Mouse (Mus musculus): ENCODE measurements around the gene Zfr. TPM values are rescaled to one million over a fixed set of nuclear protein-coding genes. Genes with fewer than 3 reads are reported as not detected.

Gene Zfr
- polyA plus RNA-seq, 1 experiment from 2014 or later = 114 TPM

DNA sequence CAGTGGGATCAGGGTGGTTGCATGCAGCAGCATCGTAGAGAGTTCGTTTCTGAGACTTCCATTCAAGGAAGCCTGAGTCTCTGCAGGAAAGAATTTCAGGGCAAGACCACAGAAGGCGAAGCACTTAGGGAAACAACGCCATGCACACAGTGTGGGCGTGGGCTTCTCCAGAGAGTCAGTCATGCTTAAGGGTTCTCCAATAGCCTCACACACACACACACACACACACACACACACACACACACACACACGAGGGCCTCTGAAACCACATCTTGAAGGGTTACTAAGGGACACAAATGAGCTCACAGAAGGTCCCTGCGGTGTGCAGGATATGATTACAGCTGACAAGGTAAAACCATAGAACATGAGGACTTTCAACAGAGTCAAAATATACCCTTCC lies 27.5 kb upstream of the Zfr start:
- Histone ChIP-seq H3K4me3 (replicated peaks) (no peak overlapping the region), H3K4me2 (replicated peaks) (no peak overlapping the region), H3K9me3 (replicated peaks) (no peaks in the 10 kb centered on the region), H3K9ac (no peak overlapping the region), H3K27ac (replicated peaks) (no peak overlapping the region), H3K36me3 (no peaks in the 10 kb centered on the region), H3K27me3 (no peaks in the 10 kb centered on the region), H3K4me1 (no peaks in the 10 kb centered on the region)
- 0 out of 2 replicates have a peak, but pooled peaks have one; percentile 43 for ATAC-seq (ENCODE audit: insufficient number of reproducible peaks, low FRiP score, low TSS enrichment, low read depth)
- WGBS = 57% methylated on average over 7 of the region's 7 CpGs

- Histone ChIP-seq H3K9me3 (replicated peaks) (no peaks in the 10 kb centered on the region), H3K36me3 (no peaks in the 10 kb centered on the region), H3K4me2 (replicated peaks) (no peak overlapping the region), H3K9ac (no peak overlapping the region), H3K27ac (replicated peaks) (no peak overlapping the region), H3K4me1 (no peaks in the 10 kb centered on the region), H3K4me3 (replicated peaks) (no peak overlapping the region), H3K27me3 (no peaks in the 10 kb centered on the region)
- ATAC-seq (ENCODE audit: insufficient number of reproducible peaks, low FRiP score, low TSS enrichment, low read depth) = no peak
- 92% methylated on average over 9 of the region's 9 CpGs for WGBS
These were observed 26.5 kb upstream of the Zfr start for GRCm38 (mm10) chr15:12090981-12091669.

- Histone ChIP-seq H3K27me3 (no peaks in the 10 kb centered on the region), H3K9ac (no peak overlapping the region), H3K4me3 (replicated peaks) (no peak overlapping the region), H3K27ac (replicated peaks) (no peak overlapping the region), H3K4me1 (no peaks in the 10 kb centered on the region), H3K9me3 (replicated peaks) (no peaks in the 10 kb centered on the region), H3K4me2 (replicated peaks) (no peak overlapping the region), H3K36me3 (no peaks in the 10 kb centered on the region)
- 62% methylated on average over 10 of the region's 10 CpGs for WGBS
- ATAC-seq (ENCODE audit: insufficient number of reproducible peaks, low FRiP score, low TSS enrichment, low read depth) = no peak
These were observed 25.7 kb upstream of the Zfr start for GRCm38 (mm10) chr15:12091781-12092458.

- no peak overlapping the region for H3K9ac ChIP-seq
- H3K27ac ChIP-seq (replicated peaks) = no peak overlapping the region
- WGBS = 67% methylated on average over 25 of the region's 25 CpGs
- no peaks in the 10 kb centered on the region for H3K36me3 ChIP-seq
- ATAC-seq (ENCODE audit: insufficient number of reproducible peaks, low FRiP score, low TSS enrichment, low read depth) = no peak
- no peaks in the 10 kb centered on the region for H3K4me1 ChIP-seq
- no peak overlapping the region for H3K4me2 ChIP-seq (replicated peaks)
- peaks cover 2% of the 10 kb centered on the region; the same call in 1 of the 2 replicates for H3K9me3 ChIP-seq (replicated peaks)
- H3K27me3 ChIP-seq = no peaks in the 10 kb centered on the region
- H3K4me3 ChIP-seq (replicated peaks) = no peak overlapping the region
These were observed 24.3 kb upstream of the Zfr start for GRCm38 (mm10) chr15:12093026-12093960.

GRCm38 (mm10) chr15:12093961-12094566 lies 23.6 kb upstream of the Zfr start:
- H3K27me3 ChIP-seq = no peaks in the 10 kb centered on the region
- no peak for ATAC-seq (ENCODE audit: insufficient number of reproducible peaks, low FRiP score, low TSS enrichment, low read depth)
- H3K4me2 ChIP-seq (replicated peaks) = no peak overlapping the region
- peaks cover 2% of the 10 kb centered on the region; the same call in 1 of the 2 replicates for H3K9me3 ChIP-seq (replicated peaks)
- no peak overlapping the region for H3K9ac ChIP-seq
- no peak overlapping the region for H3K27ac ChIP-seq (replicated peaks)
- no peaks in the 10 kb centered on the region for H3K36me3 ChIP-seq
- WGBS = 93% methylated on average over 4 of the region's 4 CpGs
- H3K4me3 ChIP-seq (replicated peaks) = no peak overlapping the region
- no peaks in the 10 kb centered on the region for H3K4me1 ChIP-seq

DNA sequence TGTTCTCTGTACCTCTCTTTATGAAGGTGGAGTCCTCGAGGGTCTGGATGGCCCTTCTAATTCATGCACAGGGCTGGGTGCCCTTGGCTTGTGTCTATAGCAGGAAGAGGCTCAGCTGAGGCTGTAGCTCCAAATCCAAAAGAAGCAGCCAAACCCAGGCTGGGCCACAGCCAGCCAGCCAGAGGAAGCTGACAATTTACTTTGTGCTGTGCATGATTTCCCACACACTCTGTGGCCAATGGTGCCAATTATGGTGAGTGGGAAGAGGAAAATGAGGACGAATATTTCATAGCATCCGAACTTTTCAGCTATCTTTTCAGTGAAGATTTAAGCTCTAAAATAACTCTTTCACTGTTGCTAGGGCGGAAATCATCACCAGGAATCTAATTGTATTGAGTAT lies 21.2 kb upstream of the Zfr start:
- Histone ChIP-seq H3K4me3 (replicated peaks) (no peak overlapping the region), H3K9me3 (replicated peaks) (peaks cover 2% of the 10 kb centered on the region; the same call in 1 of the 2 replicates), H3K36me3 (no peaks in the 10 kb centered on the region), H3K4me2 (replicated peaks) (no peak overlapping the region), H3K27ac (replicated peaks) (no peak overlapping the region), H3K9ac (no peak overlapping the region), H3K4me1 (no peaks in the 10 kb centered on the region), H3K27me3 (no peaks in the 10 kb centered on the region)
- ATAC-seq (ENCODE audit: insufficient number of reproducible peaks, low FRiP score, low TSS enrichment, low read depth) = no peak
- 67% methylated on average over 4 of the region's 4 CpGs for WGBS

GRCm38 (mm10) chr15:12097344-12097743 lies 20.3 kb upstream of the Zfr start:
- H3K36me3 ChIP-seq = no peaks in the 10 kb centered on the region
- 94% methylated on average over 5 of the region's 5 CpGs for WGBS

DNA sequence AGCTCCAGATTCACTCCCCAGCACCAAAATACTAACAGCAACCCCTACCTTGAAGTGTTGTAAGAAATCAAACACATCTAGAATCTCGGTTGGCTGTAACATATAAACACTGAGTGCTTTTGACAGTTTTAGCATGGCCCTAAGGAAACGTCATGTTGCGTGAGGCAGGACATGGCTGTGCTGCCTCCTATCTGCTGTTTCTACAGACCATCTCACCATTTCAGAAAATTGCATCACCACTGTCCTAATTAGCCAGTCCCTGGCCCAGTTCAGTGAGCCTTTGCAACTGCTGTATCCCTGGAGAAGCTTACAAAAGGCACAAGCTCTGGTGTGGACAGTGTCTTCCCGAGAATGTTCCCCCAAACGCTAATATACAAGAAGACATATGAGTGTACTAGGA lies 16.7 kb upstream of the Zfr start:
- Histone ChIP-seq H3K36me3 (no peaks in the 10 kb centered on the region), H3K9ac (no peak overlapping the region), H3K4me3 (replicated peaks) (no peak overlapping the region), H3K27ac (replicated peaks) (no peak overlapping the region), H3K4me1 (no peaks in the 10 kb centered on the region), H3K27me3 (no peaks in the 10 kb centered on the region), H3K9me3 (replicated peaks) (peaks cover 2% of the 10 kb centered on the region; the same call in 1 of the 2 replicates), H3K4me2 (replicated peaks) (no peak overlapping the region)
- WGBS = 65% methylated on average over 5 of the region's 5 CpGs
- no peak for ATAC-seq (ENCODE audit: insufficient number of reproducible peaks, low FRiP score, low TSS enrichment, low read depth)

More at GRCm38 (mm10) chr15:12097344-12097743, 20.3 kb upstream of the Zfr start:
- no peaks in the 10 kb centered on the region for H3K27me3 ChIP-seq
- no peak overlapping the region for H3K4me3 ChIP-seq (replicated peaks)
- no peak overlapping the region for H3K27ac ChIP-seq (replicated peaks)
- no peak overlapping the region for H3K4me2 ChIP-seq (replicated peaks)
- ATAC-seq (ENCODE audit: insufficient number of reproducible peaks, low FRiP score, low TSS enrichment, low read depth) = no peak
- no peaks in the 10 kb centered on the region for H3K4me1 ChIP-seq
- H3K9ac ChIP-seq = no peak overlapping the region
- H3K9me3 ChIP-seq (replicated peaks) = peaks cover 2% of the 10 kb centered on the region; the same call in 1 of the 2 replicates

- Histone ChIP-seq H3K36me3 (no peaks in the 10 kb centered on the region), H3K4me2 (replicated peaks) (no peak overlapping the region), H3K4me3 (replicated peaks) (no peak overlapping the region), H3K4me1 (no peaks in the 10 kb centered on the region), H3K9me3 (replicated peaks) (no peaks in the 10 kb centered on the region), H3K27ac (replicated peaks) (no peak overlapping the region), H3K9ac (no peak overlapping the region), H3K27me3 (no peaks in the 10 kb centered on the region)
- 48% methylated on average over 3 of the region's 3 CpGs for WGBS
- no peak for ATAC-seq (ENCODE audit: insufficient number of reproducible peaks, low FRiP score, low TSS enrichment, low read depth)
These were observed 13.9 kb upstream of the Zfr start for GRCm38 (mm10) chr15:12103763-12104162.

DNA sequence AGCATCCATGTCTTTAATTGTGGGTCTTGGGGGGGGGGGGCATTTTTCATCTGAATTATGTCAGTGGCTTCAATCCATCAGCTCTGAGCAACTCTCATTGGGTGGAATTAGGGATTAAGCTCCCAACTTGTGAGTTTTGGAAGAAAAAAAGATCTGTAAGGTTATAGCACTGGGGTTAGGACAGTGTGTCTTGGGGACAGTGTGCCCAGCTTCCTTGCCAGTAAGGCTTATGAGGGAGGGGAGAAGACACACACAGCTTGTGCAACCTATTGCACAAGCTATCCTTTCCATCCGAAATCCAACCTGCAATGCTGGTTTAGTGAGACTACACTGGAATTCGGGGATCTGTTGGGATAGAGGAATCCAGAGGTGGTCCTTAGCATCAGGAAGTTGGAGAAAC lies 12.8 kb upstream of the Zfr start:
- 70% methylated on average over 2 of the region's 2 CpGs for whole genome bisulfite sequencing
- no peaks in the 10 kb centered on the region for H3K9me3 ChIP-seq (replicated peaks)
- no peak overlapping the region for H3K9ac ChIP-seq
- no peak overlapping the region for H3K4me2 ChIP-seq (replicated peaks)
- no peaks in the 10 kb centered on the region for H3K27me3 ChIP-seq
- no peak overlapping the region for H3K4me3 ChIP-seq (replicated peaks)
- no peaks in the 10 kb centered on the region for H3K36me3 ChIP-seq
- no peak overlapping the region for H3K27ac ChIP-seq (replicated peaks)
- no peak for ATAC-seq (ENCODE audit: insufficient number of reproducible peaks, low FRiP score, low TSS enrichment, low read depth)
- no peaks in the 10 kb centered on the region for H3K4me1 ChIP-seq

DNA sequence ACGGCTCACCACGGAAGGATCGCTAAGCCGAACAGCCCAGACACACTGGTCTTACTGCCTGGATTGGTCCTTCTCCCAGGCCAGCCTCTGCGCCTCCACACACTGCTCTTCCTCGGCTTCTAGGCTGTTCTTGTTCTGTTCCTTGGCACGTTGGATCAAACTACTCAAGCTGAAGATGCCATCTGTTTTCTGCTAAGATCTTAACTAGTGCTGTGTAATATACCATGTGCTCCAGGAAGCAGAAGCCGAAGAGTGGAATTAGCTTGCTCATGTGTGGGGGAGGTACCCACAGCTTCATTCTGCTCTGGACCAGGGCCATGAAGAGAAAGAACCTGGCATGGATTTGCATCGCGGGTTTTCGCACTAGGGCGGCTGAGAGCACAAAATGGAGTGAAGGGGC lies 11.2 kb upstream of the Zfr start:
- 79% methylated on average over 12 of the region's 12 CpGs for WGBS
- no peaks in the 10 kb centered on the region for H3K27me3 ChIP-seq
- no peak for ATAC-seq (ENCODE audit: insufficient number of reproducible peaks, low FRiP score, low TSS enrichment, low read depth)
- H3K9ac ChIP-seq = no peak overlapping the region
- no peaks in the 10 kb centered on the region for H3K36me3 ChIP-seq
- no peak overlapping the region for H3K4me2 ChIP-seq (replicated peaks)
- H3K9me3 ChIP-seq (replicated peaks) = no peaks in the 10 kb centered on the region
- H3K27ac ChIP-seq (replicated peaks) = no peak overlapping the region
- H3K4me1 ChIP-seq = no peaks in the 10 kb centered on the region
- no peak overlapping the region for H3K4me3 ChIP-seq (replicated peaks)

Measured in embryonic facial prominence, embryonic 15.5 days (tissue).